Mouse (Mus musculus) heart, adult 2 months (tissue): ENCODE results near the gene Wbp1l.

Experiments
- CTCF ChIP-seq: fragments of 200-600 bp; IDR thresholded peaks from 2 replicates; pipeline ENCODE4 v1.8.1; 2022; ENCODE audit warnings: antibody characterized with exemption, mild to moderate bottlenecking, moderate library complexity
- EP300 ChIP-seq: fragments of 200-500 bp; IDR thresholded peaks from 2 replicates; pipeline ENCODE4 v1.6.1; 2011; ENCODE audit warnings: low read depth, low read length, control low read depth; ENCODE audit not compliant: insufficient read depth
- POLR2A ChIP-seq: fragments of 200-500 bp; IDR thresholded peaks from 2 replicates; pipeline ENCODE4 v1.6.1; 2011; ENCODE audit warnings: mild to moderate bottlenecking, low read depth, low read length, control low read depth; ENCODE audit not compliant: insufficient read depth

DNA sequence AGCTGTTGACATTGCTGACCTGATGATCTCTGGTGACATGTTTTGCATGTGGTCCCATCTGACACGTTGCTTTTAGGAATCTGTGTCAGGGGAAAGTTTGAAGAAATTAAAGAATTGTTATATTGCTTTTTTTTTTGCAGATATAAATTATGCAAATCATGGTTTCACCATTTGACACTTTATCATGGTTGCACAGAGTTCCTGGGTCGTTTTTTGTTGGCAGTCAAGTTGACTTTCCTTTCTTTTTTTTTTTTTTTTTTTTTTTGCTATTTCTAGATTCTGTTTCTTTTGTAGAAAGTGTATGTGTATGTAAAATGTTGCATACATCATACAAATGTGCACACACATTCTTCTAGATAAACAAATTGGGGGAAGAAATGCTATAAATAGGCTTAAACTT lies 92.2 kb downstream of the Wbp1l start:
- TF ChIP-seq CTCF (no peak), EP300 (no peak), POLR2A (no peak)
